Mouse (Mus musculus): Measurements from ENCODE around the gene Lin37. TPM values are rescaled to one million over a fixed set of nuclear protein-coding genes. Genes with fewer than 3 reads are reported as not detected.

Lin37 gene
- 32.9 and 36.6 TPM in 2 replicates for polyA plus RNA-seq (2012; rRNA removed; ENCODE audit: low replicate concordance)

GRCm38 (mm10) chr7:30559443-30559954, at the start of gene Lin37:
Gene Lin37, minus strand, starts transcription at chr7:30559838.

GRCm38 (mm10) chr7:30598786-30599185, 39.1 kb upstream of the Lin37 start, which contains the start of gene Zbtb32:
Gene Zbtb32, minus strand, starts transcription at chr7:30598909.

GRCm38 (mm10) chr7:30588676-30589434, 29.2 kb upstream of the Lin37 start, which contains the start of gene Kmt2b:
Gene Kmt2b, minus strand, starts transcription at chr7:30588726.

GRCm38 (mm10) chr7:30564970-30565571, 5.4 kb upstream of the Lin37 start, which contains the start of gene Igflr1:
Gene Igflr1, plus strand, starts transcription at chr7:30565427.

GRCm38 (mm10) chr7:30563117-30563905, 3.7 kb upstream of the Lin37 start, which contains the start of the genes U2af1l4, Gm49396 and Psenen:
Gene U2af1l4, plus strand, starts transcription at chr7:30563301.
Gene Gm49396, plus strand, starts transcription at chr7:30563344.
Gene Psenen, minus strand, starts transcription at chr7:30563627.

GRCm38 (mm10) chr7:30552102-30553020, 7.3 kb downstream of the Lin37 start, which contains the start of the genes Hspb6 and Proser3:
Gene Hspb6, plus strand, starts transcription at chr7:30552178.
Gene Proser3, minus strand, starts transcription at chr7:30552299.

GRCm38 (mm10) chr7:30534633-30535577, 24.7 kb downstream of the Lin37 start, which contains the start of gene Arhgap33:
Gene Arhgap33, minus strand, starts transcription at chr7:30535060.

Other genes starting within 250 kb of the Lin37 start
- gene Syne4, start 245.0 kb downstream of the Lin37 start, polyA plus RNA-seq (2012; rRNA removed; ENCODE audit: low replicate concordance), result 2.6 and 34.1 TPM in 2 replicates
- 0.53 and 0.66 TPM in 2 replicates for gene E130208F15Rik, start 238.1 kb downstream of the Lin37 start, polyA plus RNA-seq (2012; rRNA removed; ENCODE audit: low replicate concordance)
- gene Sdhaf1, start 235.9 kb downstream of the Lin37 start, polyA plus RNA-seq (2012; rRNA removed; ENCODE audit: low replicate concordance), result 14.7 and 20.6 TPM in 2 replicates
- 3.1 and 19.7 TPM in 2 replicates for gene Lrfn3, start 197.1 kb downstream of the Lin37 start, polyA plus RNA-seq (2012; rRNA removed; ENCODE audit: low replicate concordance)
- 182 and 372 TPM in 2 replicates for gene Tyrobp, start 146.1 kb downstream of the Lin37 start, polyA plus RNA-seq (2012; rRNA removed; ENCODE audit: low replicate concordance)
- 11.1 and 15.3 TPM in 2 replicates for gene Hcst, start 140.0 kb downstream of the Lin37 start, polyA plus RNA-seq (2012; rRNA removed; ENCODE audit: low replicate concordance)
- 3.1 and 5.5 TPM in 2 replicates for gene Nfkbid, start 138.1 kb downstream of the Lin37 start, polyA plus RNA-seq (2012; rRNA removed; ENCODE audit: low replicate concordance)
- 2.5 and 7.0 TPM in 2 replicates for gene Aplp1, start 114.3 kb downstream of the Lin37 start, polyA plus RNA-seq (2012; rRNA removed; ENCODE audit: low replicate concordance)
- not detected in 2 replicates for gene Kirrel2, start 102.1 kb downstream of the Lin37 start, polyA plus RNA-seq (2012; rRNA removed; ENCODE audit: low replicate concordance)
- not detected in 2 replicates for gene Nphs1, start 101.5 kb downstream of the Lin37 start, polyA plus RNA-seq (2012; rRNA removed; ENCODE audit: low replicate concordance)
- gene Prodh2, start 66.2 kb downstream of the Lin37 start, polyA plus RNA-seq (2012; rRNA removed; ENCODE audit: low replicate concordance), result not detected in 2 replicates
- 7.3 and 17.1 TPM in 2 replicates for gene Arhgap33, start 24.8 kb downstream of the Lin37 start, polyA plus RNA-seq (2012; rRNA removed; ENCODE audit: low replicate concordance)
- 65.4 and 90.8 TPM in 2 replicates for gene Hspb6, start 7.7 kb downstream of the Lin37 start, polyA plus RNA-seq (2012; rRNA removed; ENCODE audit: low replicate concordance)
- 4.1 and 17.2 TPM in 2 replicates for gene Proser3, start 7.5 kb downstream of the Lin37 start, polyA plus RNA-seq (2012; rRNA removed; ENCODE audit: low replicate concordance)
- gene U2af1l4, start 3.5 kb upstream of the Lin37 start, polyA plus RNA-seq (2012; rRNA removed; ENCODE audit: low replicate concordance), result 56.7 and 69.3 TPM in 2 replicates
- 1.4 and 3.1 TPM in 2 replicates for gene Gm49396, start 3.5 kb upstream of the Lin37 start, polyA plus RNA-seq (2012; rRNA removed; ENCODE audit: low replicate concordance)
- gene Psenen, start 3.8 kb upstream of the Lin37 start, polyA plus RNA-seq (2012; rRNA removed; ENCODE audit: low replicate concordance), result 135 and 167 TPM in 2 replicates
- 3.8 and 6.8 TPM in 2 replicates for gene Igflr1, start 5.6 kb upstream of the Lin37 start, polyA plus RNA-seq (2012; rRNA removed; ENCODE audit: low replicate concordance)
- gene Kmt2b, start 28.9 kb upstream of the Lin37 start, polyA plus RNA-seq (2012; rRNA removed; ENCODE audit: low replicate concordance), result 35.0 and 59.6 TPM in 2 replicates
- gene Zbtb32, start 39.1 kb upstream of the Lin37 start, polyA plus RNA-seq (2012; rRNA removed; ENCODE audit: low replicate concordance), result 0.92 and 1.1 TPM in 2 replicates
- gene Upk1a, start 53.0 kb upstream of the Lin37 start, polyA plus RNA-seq (2012; rRNA removed; ENCODE audit: low replicate concordance), result 2.8 and 21.0 TPM in 2 replicates
- 647 and 1,156 TPM in 2 replicates for gene Cox6b1, start 66.3 kb upstream of the Lin37 start, polyA plus RNA-seq (2012; rRNA removed; ENCODE audit: low replicate concordance)
- gene Etv2, start 76.0 kb upstream of the Lin37 start, polyA plus RNA-seq (2012; rRNA removed; ENCODE audit: low replicate concordance), result not detected in 2 replicates
- gene Rbm42, start 90.5 kb upstream of the Lin37 start, polyA plus RNA-seq (2012; rRNA removed; ENCODE audit: low replicate concordance), result 47.6 and 62.6 TPM in 2 replicates
- gene Haus5, start 105.2 kb upstream of the Lin37 start, polyA plus RNA-seq (2012; rRNA removed; ENCODE audit: low replicate concordance), result 11.8 and 17.8 TPM in 2 replicates
- not detected in 2 replicates for gene Pmis2, start 111.8 kb upstream of the Lin37 start, polyA plus RNA-seq (2012; rRNA removed; ENCODE audit: low replicate concordance)
- gene 2200002J24Rik, start 139.1 kb upstream of the Lin37 start, polyA plus RNA-seq (2012; rRNA removed; ENCODE audit: low replicate concordance), result not detected in 2 replicates
- 0.39 TPM in 1 of 2 replicates, not detected in the other for gene Atp4a, start 152.4 kb upstream of the Lin37 start, polyA plus RNA-seq (2012; rRNA removed; ENCODE audit: low replicate concordance)
- 254 and 273 TPM in 2 replicates for gene Tmem147, start 169.7 kb upstream of the Lin37 start, polyA plus RNA-seq (2012; rRNA removed; ENCODE audit: low replicate concordance)
- gene Gapdhs, start 183.8 kb upstream of the Lin37 start, polyA plus RNA-seq (2012; rRNA removed; ENCODE audit: low replicate concordance), result not detected in 2 replicates
- 10.8 and 36.4 TPM in 2 replicates for gene Sbsn, start 191.6 kb upstream of the Lin37 start, polyA plus RNA-seq (2012; rRNA removed; ENCODE audit: low replicate concordance)
- 8.6 and 10.7 TPM in 2 replicates for gene Dmkn, start 203.9 kb upstream of the Lin37 start, polyA plus RNA-seq (2012; rRNA removed; ENCODE audit: low replicate concordance)
- 0.51 and 2.0 TPM in 2 replicates for gene Krtdap, start 228.1 kb upstream of the Lin37 start, polyA plus RNA-seq (2012; rRNA removed; ENCODE audit: low replicate concordance)